Mouse (Mus musculus) small intestine, adult 2 months (tissue): ENCODE results near the gene Slc35g1.

Source experiments
- CTCF ChIP-seq: fragments of 200-500 bp; IDR thresholded peaks from 2 replicates; pipeline ENCODE4 v1.5.1; 2012; ENCODE audit warnings: low read depth, mild to moderate bottlenecking, control low read depth, inconsistent platforms, low read length, moderate library complexity, mixed read lengths; ENCODE audit not compliant: insufficient replicate concordance, insufficient read length; ENCODE audit errors: extremely low read depth
- POLR2A ChIP-seq: fragments of 200-500 bp; IDR thresholded peaks from 2 replicates; pipeline ENCODE4 v1.6.1; 2012; ENCODE audit warnings: low read depth, mild to moderate bottlenecking, control low read depth, inconsistent platforms, low read length, moderate library complexity

DNA sequence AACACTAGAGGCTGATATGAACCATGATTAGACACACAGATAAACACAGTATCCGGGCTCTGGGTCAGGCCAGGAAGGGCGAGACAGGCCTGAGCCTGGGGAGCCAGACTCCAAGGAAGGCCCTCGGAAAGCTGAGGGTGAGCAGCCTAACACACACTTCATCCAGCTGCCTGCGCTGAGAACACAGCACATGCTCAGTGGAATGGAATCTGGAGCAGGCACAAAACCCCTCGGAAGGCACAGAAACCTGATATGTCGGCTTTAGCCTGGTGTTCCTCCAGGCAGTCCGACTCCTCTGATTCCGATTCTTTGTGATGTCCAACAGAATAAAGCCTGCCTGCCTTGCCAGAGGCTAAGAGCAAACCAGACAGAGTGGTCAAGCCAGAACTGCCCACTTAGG, 46.1 kb downstream of the Slc35g1 start:
- TF ChIP-seq CTCF, result no peak
- no peak for TF ChIP-seq POLR2A
